Mouse (Mus musculus): ENCODE measurements around the gene Hist1h3c. TPM values are rescaled to one million over a fixed set of nuclear protein-coding genes. Genes with fewer than 3 reads are reported as not detected.
A peak's percentile ranks its signal among the peaks of the same experiment; 100 is the strongest.
"Not testable (repeated sequence)": the region's sequence is repeated elsewhere in the genome, so short reads cannot be mapped to it uniquely, and the experiment has no call there.

Gene Hist1h3c
- polyA plus RNA-seq (2014; fragmentation: Nextera tagmentation; extraction: Ambion mirVana), result 1.1 TPM in 1 of 2 replicates, not detected in the other

GRCm38 (mm10) chr13:23745381-23746161 is at the start of gene Hist1h3c:
Gene Hist1h3c, minus strand, starts transcription at chr13:23745602.
- DNase-seq (ENCODE audit: low spot score) (peak; percentile 95), ATAC-seq (ENCODE audit: low FRiP score) (peak; percentile 75; the same call in 1 of the 2 replicates)
- WGBS, result 1% methylated on average over 24 of the region's 28 CpGs
- Histone ChIP-seq H3K36me3 (replicated peaks; ENCODE audit: control insufficient read depth, insufficient read depth) (no peaks in the 10 kb centered on the region), H3K4me1 (replicated peaks; ENCODE audit: control insufficient read depth, insufficient read depth, low read length) (peaks cover 11% of the 10 kb centered on the region), H3K27me3 (ENCODE audit: control insufficient read depth, insufficient read depth, low read length) (no peaks in the 10 kb centered on the region), H3K27ac (peak within 1 kb of the TSS; percentile 92), H3K4me3 (replicated peaks; ENCODE audit: low read length) (peak within 1 kb of the TSS; percentile 29), H3K9ac (peak within 1 kb of the TSS; percentile 56), H3K9me3 (ENCODE audit: control insufficient read depth, low read length) (no peaks in the 10 kb centered on the region), H3K4me2 (replicated peaks) (peak within 1 kb of the TSS; percentile 84)

- Histone ChIP-seq H3K4me2 (replicated peaks) (no peak overlapping the region), H3K4me3 (replicated peaks; ENCODE audit: low read length) (no peak overlapping the region), H3K27ac (no peak overlapping the region), H3K4me1 (replicated peaks; ENCODE audit: control insufficient read depth, insufficient read depth, low read length) (no peaks in the 10 kb centered on the region), H3K36me3 (replicated peaks; ENCODE audit: control insufficient read depth, insufficient read depth) (no peaks in the 10 kb centered on the region), H3K9ac (no peak overlapping the region), H3K27me3 (ENCODE audit: control insufficient read depth, insufficient read depth, low read length) (no peaks in the 10 kb centered on the region), H3K9me3 (ENCODE audit: control insufficient read depth, low read length) (no peaks in the 10 kb centered on the region)
- DNase-seq (ENCODE audit: low spot score) (peak; percentile 88), ATAC-seq (ENCODE audit: low FRiP score) (peak; percentile 65; the same call in 1 of the 2 replicates)
- WGBS, result 54% methylated on average over 2 of the region's 2 CpGs
These were observed 47.1 kb upstream of the Hist1h3c start for GRCm38 (mm10) chr13:23792520-23792919.

GRCm38 (mm10) chr13:23779025-23779424 is 33.6 kb upstream of the Hist1h3c start:
- no peak overlapping the region for H3K4me3 ChIP-seq (replicated peaks; ENCODE audit: low read length)
- H3K27ac ChIP-seq, result no peak overlapping the region
- DNase-seq (ENCODE audit: low spot score) (no peak), ATAC-seq (ENCODE audit: low FRiP score) (no peak)
- no peaks in the 10 kb centered on the region for H3K9me3 ChIP-seq (ENCODE audit: control insufficient read depth, low read length)
- H3K36me3 ChIP-seq (replicated peaks; ENCODE audit: control insufficient read depth, insufficient read depth), result no peaks in the 10 kb centered on the region
- no peak overlapping the region for H3K9ac ChIP-seq
- H3K4me1 ChIP-seq (replicated peaks; ENCODE audit: control insufficient read depth, insufficient read depth, low read length), result no peaks in the 10 kb centered on the region
- WGBS, result 88% methylated on average over 4 of the region's 4 CpGs
- no peak overlapping the region for H3K4me2 ChIP-seq (replicated peaks)
- no peaks in the 10 kb centered on the region for H3K27me3 ChIP-seq (ENCODE audit: control insufficient read depth, insufficient read depth, low read length)

- Histone ChIP-seq H3K36me3 (replicated peaks; ENCODE audit: control insufficient read depth, insufficient read depth) (no peaks in the 10 kb centered on the region), H3K9ac (no peak overlapping the region), H3K27me3 (ENCODE audit: control insufficient read depth, insufficient read depth, low read length) (no peaks in the 10 kb centered on the region), H3K4me2 (replicated peaks) (no peak overlapping the region), H3K9me3 (ENCODE audit: control insufficient read depth, low read length) (no peaks in the 10 kb centered on the region), H3K4me3 (replicated peaks; ENCODE audit: low read length) (no peak overlapping the region), H3K4me1 (replicated peaks; ENCODE audit: control insufficient read depth, insufficient read depth, low read length) (no peaks in the 10 kb centered on the region), H3K27ac (no peak overlapping the region)
- no peak for ATAC-seq (ENCODE audit: low FRiP score)
- WGBS, result 94% methylated on average over 7 of the region's 7 CpGs
- DNase-seq (ENCODE audit: low spot score), result no peak
These were observed 32.9 kb upstream of the Hist1h3c start for GRCm38 (mm10) chr13:23778339-23778738.

- DNase-seq (ENCODE audit: low spot score), result peak; percentile 42
- no peaks in the 10 kb centered on the region for H3K27me3 ChIP-seq (ENCODE audit: control insufficient read depth, insufficient read depth, low read length)
- 23% methylated on average over 21 of the region's 21 CpGs for WGBS
- ATAC-seq (ENCODE audit: low FRiP score), result peak; percentile 87
- no peak overlapping the region for H3K4me3 ChIP-seq (replicated peaks; ENCODE audit: low read length)
- H3K9me3 ChIP-seq (ENCODE audit: control insufficient read depth, low read length), result no peaks in the 10 kb centered on the region
- H3K4me1 ChIP-seq (replicated peaks; ENCODE audit: control insufficient read depth, insufficient read depth, low read length), result no peaks in the 10 kb centered on the region; the same call in 1 of the 2 replicates
- H3K4me2 ChIP-seq (replicated peaks), result peak overlapping the region; percentile 31
- H3K36me3 ChIP-seq (replicated peaks; ENCODE audit: control insufficient read depth, insufficient read depth), result no peaks in the 10 kb centered on the region
- H3K9ac ChIP-seq, result no peak overlapping the region
- no peak overlapping the region for H3K27ac ChIP-seq
These were observed 27.3 kb upstream of the Hist1h3c start for GRCm38 (mm10) chr13:23772561-23773313.

GRCm38 (mm10) chr13:23769613-23770012 is 24.2 kb upstream of the Hist1h3c start, which contains the start of gene Trim38:
Gene Trim38, plus strand, starts transcription at chr13:23769913.
- not testable (repeated sequence) for H3K4me2 ChIP-seq (replicated peaks); H3K4me3 ChIP-seq (replicated peaks; ENCODE audit: low read length); H3K27ac ChIP-seq; H3K9me3 ChIP-seq (ENCODE audit: control insufficient read depth, low read length); ATAC-seq (ENCODE audit: low FRiP score); H3K36me3 ChIP-seq (replicated peaks; ENCODE audit: control insufficient read depth, insufficient read depth); DNase-seq (ENCODE audit: low spot score); H3K27me3 ChIP-seq (ENCODE audit: control insufficient read depth, insufficient read depth, low read length); H3K4me1 ChIP-seq (replicated peaks; ENCODE audit: control insufficient read depth, insufficient read depth, low read length); H3K9ac ChIP-seq
- WGBS, result 89% methylated on average over 2 of the region's 2 CpGs

GRCm38 (mm10) chr13:23768834-23769397 is 23.5 kb upstream of the Hist1h3c start:
- ATAC-seq (ENCODE audit: low FRiP score) (no peak), DNase-seq (ENCODE audit: low spot score) (no peak)
- Histone ChIP-seq H3K36me3 (replicated peaks; ENCODE audit: control insufficient read depth, insufficient read depth) (no peaks in the 10 kb centered on the region), H3K27ac (no peak overlapping the region), H3K9me3 (ENCODE audit: control insufficient read depth, low read length) (no peaks in the 10 kb centered on the region), H3K4me2 (replicated peaks) (no peak overlapping the region), H3K4me3 (replicated peaks; ENCODE audit: low read length) (no peak overlapping the region), H3K27me3 (ENCODE audit: control insufficient read depth, insufficient read depth, low read length) (no peaks in the 10 kb centered on the region), H3K9ac (no peak overlapping the region), H3K4me1 (replicated peaks; ENCODE audit: control insufficient read depth, insufficient read depth, low read length) (peaks cover 6% of the 10 kb centered on the region; the same call in 1 of the 2 replicates)
- WGBS, result 52% methylated on average over 5 of the region's 5 CpGs

GRCm38 (mm10) chr13:23766772-23767171 is 21.4 kb upstream of the Hist1h3c start:
- ATAC-seq (ENCODE audit: low FRiP score) (no peak), DNase-seq (ENCODE audit: low spot score) (no peak)
- Histone ChIP-seq H3K36me3 (replicated peaks; ENCODE audit: control insufficient read depth, insufficient read depth) (no peaks in the 10 kb centered on the region), H3K4me2 (replicated peaks) (no peak overlapping the region), H3K9ac (no peak overlapping the region), H3K27me3 (ENCODE audit: control insufficient read depth, insufficient read depth, low read length) (no peaks in the 10 kb centered on the region), H3K9me3 (ENCODE audit: control insufficient read depth, low read length) (no peaks in the 10 kb centered on the region), H3K4me1 (replicated peaks; ENCODE audit: control insufficient read depth, insufficient read depth, low read length) (peaks cover 14% of the 10 kb centered on the region; the same call in 1 of the 2 replicates), H3K4me3 (replicated peaks; ENCODE audit: low read length) (no peak overlapping the region), H3K27ac (no peak overlapping the region)

- no peak overlapping the region for H3K4me2 ChIP-seq (replicated peaks)
- H3K4me1 ChIP-seq (replicated peaks; ENCODE audit: control insufficient read depth, insufficient read depth, low read length), result peaks cover 22% of the 10 kb centered on the region
- DNase-seq (ENCODE audit: low spot score) (no peak), ATAC-seq (ENCODE audit: low FRiP score) (no peak)
- no peaks in the 10 kb centered on the region for H3K9me3 ChIP-seq (ENCODE audit: control insufficient read depth, low read length)
- H3K27ac ChIP-seq, result no peak overlapping the region
- no peaks in the 10 kb centered on the region for H3K36me3 ChIP-seq (replicated peaks; ENCODE audit: control insufficient read depth, insufficient read depth)
- 81% methylated on average over 1 of the region's 1 CpGs for WGBS
- no peaks in the 10 kb centered on the region for H3K27me3 ChIP-seq (ENCODE audit: control insufficient read depth, insufficient read depth, low read length)
- H3K9ac ChIP-seq, result no peak overlapping the region
- H3K4me3 ChIP-seq (replicated peaks; ENCODE audit: low read length), result no peak overlapping the region
These were observed 19.7 kb upstream of the Hist1h3c start for GRCm38 (mm10) chr13:23765172-23765513.
